Mouse (Mus musculus) ovary, postnatal 36 days (tissue): ENCODE measurements at regions not wholly inside any gene's neighbourhood (a gene's known extent, or its start where the extent isn't known, plus 50 kb on each side); places are given as distances from the start of the nearest gene placed in this dataset.

Experiments
- DNase-seq: peaks from one replicate; pipeline ENCODE4 v3.0.0; 2022; ENCODE audit warnings: low spot score, mixed read lengths

DNA sequence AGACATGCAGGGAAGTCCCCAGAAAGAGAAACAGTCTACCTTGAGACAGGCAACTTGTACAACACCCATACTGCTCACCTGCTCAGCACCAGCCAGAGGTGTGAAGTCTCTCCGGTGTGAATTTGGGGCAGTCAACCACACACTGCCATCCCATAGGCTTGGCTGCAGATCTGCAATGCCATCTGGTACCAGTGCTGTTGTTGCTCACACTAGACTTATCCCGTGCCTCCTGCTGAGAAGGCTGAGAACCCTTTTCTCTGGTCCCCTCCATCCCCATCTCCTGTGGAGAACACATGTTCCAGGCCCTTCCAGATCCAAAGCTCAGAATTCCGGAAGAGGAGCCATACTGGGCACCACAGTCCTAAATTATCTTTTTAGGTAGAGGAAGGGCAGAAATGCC, 71.3 kb downstream of the Ets2 start:
- DNase-seq: no peak
